ENCODE assay signal across 8 mouse cellular contexts in genomic region chr14:31323849-31324792, GRCm38 (mm10). TPM values are rescaled to one million over a fixed set of nuclear protein-coding genes. Genes with fewer than 3 reads are reported as not detected.
DNase-seq lines count a peak whose midpoint lies in the region; ATAC-seq and TF ChIP-seq lines count a peak whose summit lies in the region.

Gene Dnah1 (minus strand): TSS chr14:31323896.

- no peaks in the 10 kb centered on the region for H3K9me3 ChIP-seq in ES-E14 (ENCODE audit: control insufficient read depth, insufficient read depth, low read depth, low read length)
- no peaks in the 10 kb centered on the region for H3K9me3 ChIP-seq in forebrain, postnatal 0 days (ENCODE audit: low read length)
- H3K9me3 ChIP-seq in hindbrain, embryonic 14.5 days (ENCODE audit: control insufficient read depth, low read length), result no peaks in the 10 kb centered on the region
- H3K9me3 ChIP-seq in midbrain, embryonic 15.5 days, result no peaks in the 10 kb centered on the region
- no peaks in the 10 kb centered on the region for H3K9me3 ChIP-seq in stomach, embryonic 14.5 days (ENCODE audit: control insufficient read depth, low read depth, low read length)

- no peak within 1 kb of the TSS for H3K27ac ChIP-seq in ES-E14 (ENCODE audit: insufficient read depth, low read depth, low read length, poor library complexity, severe bottlenecking)
- H3K27ac ChIP-seq in bone marrow, adult 2 months (ENCODE audit: control insufficient read depth, insufficient read depth, low read depth, low read length, poor library complexity), result peak within 1 kb of the TSS; percentile 72
- H3K27ac ChIP-seq in forebrain, postnatal 0 days (ENCODE audit: low read depth, low read length), result no peak within 1 kb of the TSS
- no peak within 1 kb of the TSS for H3K27ac ChIP-seq in hindbrain, embryonic 14.5 days
- no peak within 1 kb of the TSS for H3K27ac ChIP-seq in midbrain, embryonic 15.5 days
- H3K27ac ChIP-seq in stomach, embryonic 14.5 days (ENCODE audit: low read length), result no peak within 1 kb of the TSS

- H3K4me3 ChIP-seq in ES-E14 (ENCODE audit: insufficient read depth in 1 of 2, low read depth in 1 of 2, low read length in 2 of 2, poor library complexity in 1 of 2, severe bottlenecking in 1 of 2), result peak within 1 kb of the TSS; percentile 18 to 23; a peak in 3 of 4 replicates
- peak within 1 kb of the TSS; percentile 57 for H3K4me3 ChIP-seq in bone marrow, adult 2 months (replicated peaks; ENCODE audit: control insufficient read depth, low read depth, low read length)
- H3K4me3 ChIP-seq in forebrain, postnatal 0 days (ENCODE audit: low read depth, low read length), result peak within 1 kb of the TSS; percentile 17
- peak within 1 kb of the TSS; percentile 24 for H3K4me3 ChIP-seq in hindbrain, embryonic 14.5 days (replicated peaks; ENCODE audit: low read length)
- peak within 1 kb of the TSS; percentile 28 for H3K4me3 ChIP-seq in midbrain, embryonic 15.5 days
- peak within 1 kb of the TSS; percentile 33 for H3K4me3 ChIP-seq in stomach, embryonic 14.5 days (ENCODE audit: low read depth, low read length)

- H3K4me1 ChIP-seq in ES-E14 (ENCODE audit: control insufficient read depth in 2 of 2, insufficient read depth in 2 of 2, low read length in 2 of 2, poor library complexity in 1 of 2), result peaks cover 0 to 4% of the 10 kb centered on the region in 2 experiments; a peak in 1 of 4 replicates
- H3K4me1 ChIP-seq in bone marrow, adult 2 months (ENCODE audit: control insufficient read depth, insufficient read depth, low read length), result peaks cover 4% of the 10 kb centered on the region; the same call in 1 of the 2 replicates
- H3K4me1 ChIP-seq in forebrain, postnatal 0 days (ENCODE audit: insufficient read depth), result no peaks in the 10 kb centered on the region
- no peaks in the 10 kb centered on the region for H3K4me1 ChIP-seq in hindbrain, embryonic 14.5 days (replicated peaks; ENCODE audit: control insufficient read depth, insufficient read depth, low read length)
- H3K4me1 ChIP-seq in midbrain, embryonic 15.5 days, result peaks cover 5% of the 10 kb centered on the region; the same call in 1 of the 2 replicates
- H3K4me1 ChIP-seq in stomach, embryonic 14.5 days (ENCODE audit: control insufficient read depth, insufficient read depth, low read length), result no peaks in the 10 kb centered on the region

- WGBS in bone marrow, adult 2 months, result 5% methylated on average over 28 of the region's 28 CpGs
- WGBS in forebrain, postnatal 0 days, result 36% methylated on average over 28 of the region's 28 CpGs
- WGBS in hindbrain, embryonic 14.5 days, result 33% methylated on average over 28 of the region's 28 CpGs
- 35% methylated on average over 28 of the region's 28 CpGs for WGBS in midbrain, embryonic 15.5 days
- WGBS in stomach, embryonic 14.5 days, result 28% methylated on average over 28 of the region's 28 CpGs

- DNase-seq in ES-E14 (ENCODE audit: low read depth, low spot score) (peak; percentile 22), liver (peak; percentile 73)
- DNase-seq in forebrain, postnatal 0 days, result peak; percentile 6
- DNase-seq in hindbrain, embryonic 14.5 days (ENCODE audit: low spot score), result no peak
- no peak for DNase-seq in frontal cortex, postnatal 14 days (ENCODE audit: low spot score in 2 of 2)

- in situ Hi-C loops in ES-E14 (cut with MboI; ENCODE audit: low sequenced_read_pairs in 2 of 2, unreplicated experiment in 2 of 2), result no loop called here

- H3K36me3 ChIP-seq in ES-E14 (ENCODE audit: control insufficient read depth, insufficient read depth, low read length, poor library complexity, severe bottlenecking), result no peaks in the 10 kb centered on the region
- no peaks in the 10 kb centered on the region for H3K36me3 ChIP-seq in forebrain, postnatal 0 days (ENCODE audit: insufficient read depth)
- H3K36me3 ChIP-seq in hindbrain, embryonic 14.5 days (replicated peaks; ENCODE audit: control insufficient read depth, insufficient read depth), result no peaks in the 10 kb centered on the region
- H3K36me3 ChIP-seq in midbrain, embryonic 15.5 days (replicated peaks), result no peaks in the 10 kb centered on the region
- no peaks in the 10 kb centered on the region for H3K36me3 ChIP-seq in stomach, embryonic 14.5 days (ENCODE audit: control insufficient read depth, insufficient read depth, low read length)

- H3K9ac ChIP-seq in ES-E14 (ENCODE audit: insufficient read depth, low read depth, low read length, poor library complexity, severe bottlenecking), result peak within 1 kb of the TSS; percentile 21; the same call in 1 of the 2 replicates
- H3K9ac ChIP-seq in forebrain, postnatal 0 days, result 0 out of 2 replicates have a peak within 1 kb of the TSS, but pooled peaks have one; percentile 18
- H3K9ac ChIP-seq in hindbrain, embryonic 14.5 days, result peak within 1 kb of the TSS; percentile 51
- no peak within 1 kb of the TSS for H3K9ac ChIP-seq in midbrain, embryonic 15.5 days
- no peak within 1 kb of the TSS for H3K9ac ChIP-seq in stomach, embryonic 14.5 days (replicated peaks; ENCODE audit: low read depth, low read length)

- peak within 1 kb of the TSS; percentile 49 for H3K4me2 ChIP-seq in forebrain, postnatal 0 days (ENCODE audit: low read depth)
- peak within 1 kb of the TSS; percentile 50 for H3K4me2 ChIP-seq in hindbrain, embryonic 14.5 days (replicated peaks)
- peak within 1 kb of the TSS; percentile 50 for H3K4me2 ChIP-seq in midbrain, embryonic 15.5 days
- peak within 1 kb of the TSS; percentile 69 for H3K4me2 ChIP-seq in stomach, embryonic 14.5 days (replicated peaks; ENCODE audit: low read depth, low read length)

- TF ChIP-seq POLR2A in bone marrow, adult 2 months (IDR thresholded peaks at IDR 0.05; ENCODE audit: borderline replicate concordance, control insufficient read depth, low read depth, low read length), result peak; percentile 19; the same call in 1 of the 2 replicates

- TF ChIP-seq CTCF in bone marrow, adult 2 months (IDR thresholded peaks at IDR 0.05; ENCODE audit: control insufficient read depth, insufficient read depth, low read length), result peak; percentile 26; the same call in 1 of the 2 replicates
- no peak for TF ChIP-seq CTCF in forebrain, postnatal 0 days (IDR thresholded peaks at IDR 0.05; ENCODE audit: low read depth)

- ATAC-seq in forebrain, postnatal 0 days, result 0 out of 2 replicates have a peak, but pooled peaks have one; percentile 43
- no peak for ATAC-seq in hindbrain, embryonic 14.5 days (ENCODE audit: low FRiP score)
- ATAC-seq in midbrain, embryonic 15.5 days (replicated peaks), result no peak
- ATAC-seq in stomach, embryonic 14.5 days (ENCODE audit: insufficient number of reproducible peaks, insufficient read depth, low FRiP score, low read depth), result peak; percentile 53; the same call in 1 of the 2 replicates

- H3K27me3 ChIP-seq in forebrain, postnatal 0 days (ENCODE audit: insufficient read depth, low read length), result no peaks in the 10 kb centered on the region
- H3K27me3 ChIP-seq in hindbrain, embryonic 14.5 days (ENCODE audit: control insufficient read depth, insufficient read depth, low read length), result no peaks in the 10 kb centered on the region
- no peaks in the 10 kb centered on the region for H3K27me3 ChIP-seq in midbrain, embryonic 15.5 days (replicated peaks)
- H3K27me3 ChIP-seq in stomach, embryonic 14.5 days (ENCODE audit: control insufficient read depth, insufficient read depth, low read length), result no peaks in the 10 kb centered on the region

TF ChIP-seq in ES-E14, 5 proteins besides CTCF, POLR2A, EP300 and RAD21:
- TF ChIP-seq HCFC1 (IDR thresholded peaks at IDR 0.05; ENCODE audit: borderline replicate concordance, insufficient read depth, low read length) (no peak), MAFK (IDR thresholded peaks at IDR 0.05; ENCODE audit: insufficient read depth, low read depth, low read length) (no peak), ZC3H11A (IDR thresholded peaks at IDR 0.05; ENCODE audit: borderline replicate concordance, low read depth, low read length) (no peak), ZNF384 (IDR thresholded peaks at IDR 0.05; ENCODE audit: low read depth, low read length) (no peak), CHD2 (IDR thresholded peaks at IDR 0.05; ENCODE audit: low read depth, low read length) (no peak)

RNA-seq across cellular contexts. Expression of gene Dnah1, which starts in this region (rescaled TPM):
- total RNA-seq in ES-E14 (2012; rRNA removed), result 0.80 and 1.3 TPM in 2 replicates
- polyA plus RNA-seq in bone marrow, adult 2 months (2011; ENCODE audit: insufficient read depth, insufficient read length, low replicate concordance, missing spikeins), result 0.13 and 0.27 TPM in 2 replicates
- total RNA-seq in forebrain, postnatal 0 days (2014; rRNA removed), result 4.6 and 7.2 TPM in 2 replicates
- polyA plus RNA-seq in forebrain, postnatal 0 days (2015; fragmentation: Nextera tagmentation; extraction: Ambion mirVana), result 1.7 and 2.3 TPM in 2 replicates
- 3.6 and 4.3 TPM in 2 replicates for polyA plus RNA-seq in hindbrain, embryonic 14.5 days (2014; fragmentation: Nextera tagmentation; extraction: Ambion mirVana)
- polyA plus RNA-seq in midbrain, embryonic 15.5 days (2015; fragmentation: Nextera tagmentation; extraction: Ambion mirVana), result 4.6 and 4.9 TPM in 2 replicates
- polyA plus RNA-seq in stomach, embryonic 14.5 days (2014; fragmentation: Nextera tagmentation; extraction: Ambion mirVana), result 7.0 and 10.2 TPM in 2 replicates

Comparison
In these comparisons a context has a peak if more than half of its experiments do, and no peak if none do; other contexts are left out.
1. DNase-seq: peak in ES-E14 (single experiment), forebrain, postnatal 0 days (single experiment) and liver (single experiment); none in hindbrain, embryonic 14.5 days (single experiment) and frontal cortex, postnatal 14 days (0 of 2).
2. H3K9ac ChIP-seq: peak in ES-E14 (single experiment), forebrain, postnatal 0 days (single experiment) and hindbrain, embryonic 14.5 days (single experiment); none in midbrain, embryonic 15.5 days (single experiment) and stomach, embryonic 14.5 days (single experiment).
3. ATAC-seq: peak in forebrain, postnatal 0 days (single experiment) and stomach, embryonic 14.5 days (single experiment); none in hindbrain, embryonic 14.5 days (single experiment) and midbrain, embryonic 15.5 days (single experiment).
4. Peak in every context shown above with its lines, with median percentiles within 50 percentile points of each other: H3K4me3 ChIP-seq and H3K4me2 ChIP-seq.